Mouse (Mus musculus) kidney, embryonic 16.5 days (tissue): ENCODE measurements around the gene Homer1. TPM values are rescaled to one million over a fixed set of nuclear protein-coding genes. Genes with fewer than 3 reads are reported as not detected.
A peak's percentile ranks its signal among the peaks of the same experiment; 100 is the strongest.

ENCODE experiments used
- ATAC-seq: fragments of 200-750 bp; cut with Nextera tagmentation; 2 replicates; pipeline ENCODE4 v1.8.0; 2017; ENCODE audit warnings: moderate TSS enrichment; ENCODE audit not compliant: low FRiP score, low TSS enrichment
- H3K27ac ChIP-seq: fragments of 300-500 bp; sonication (generic); 2 replicates; pipeline ENCODE4 v1.5.1; 2014; ENCODE audit warnings: low read length
- H3K27me3 ChIP-seq: fragments of 300-500 bp; sonication (generic); 2 replicates; pipeline ENCODE4 v1.6.1; 2014; ENCODE audit warnings: low read length, control low read depth, mixed read lengths; ENCODE audit not compliant: insufficient read depth
- H3K36me3 ChIP-seq: fragments of 300-500 bp; sonication (generic); 2 replicates; pipeline ENCODE4 v1.6.1; 2014; ENCODE audit warnings: low read length, control low read depth, mixed read lengths; ENCODE audit not compliant: insufficient read depth
- H3K4me1 ChIP-seq: fragments of 300-500 bp; sonication (generic); 2 replicates; pipeline ENCODE4 v1.6.1; 2014; ENCODE audit warnings: low read length, control low read depth, mixed read lengths; ENCODE audit not compliant: insufficient read depth
- H3K4me2 ChIP-seq: fragments of 300-500 bp; sonication (generic); replicated peaks from 2 replicates; pipeline ENCODE4 v1.6.1; 2014; ENCODE audit warnings: low read depth, low read length
- H3K4me3 ChIP-seq: fragments of 300-500 bp; sonication (generic); 2 replicates; pipeline ENCODE4 v1.5.1; 2014; ENCODE audit warnings: mild to moderate bottlenecking, low read length
- H3K9ac ChIP-seq: fragments of 300-500 bp; sonication (generic); replicated peaks from 2 replicates; pipeline ENCODE4 v1.6.1; 2014; ENCODE audit warnings: low read length
- H3K9me3 ChIP-seq: fragments of 300-500 bp; sonication (generic); 2 replicates; pipeline ENCODE4 v1.6.1; 2016; ENCODE audit warnings: low read length, control low read depth
- WGBS: fragments of 180-500 bp; shearing (Covaris S2); extraction: QIAGEN DNeasy Blood & Tissue Kit; methylation state at CpG from one replicate; pipeline ENCODE4 v1.1.7; 2014; 5-methylcytosine and 5-hydroxymethylcytosine counted together
- polyA plus RNA-seq: library from polyadenylated mRNA; unstranded; fragments of >200 nt; fragmentation: Nextera tagmentation; extraction: Ambion mirVana; gene quantifications from 2 replicates; pipeline ENCODE4 v1.2.1, GENCODE M21; 2015

The Homer1 gene
- polyA plus RNA-seq: 3.2 and 4.5 TPM in 2 replicates

GRCm38 (mm10) chr13:93299316-93299715, at the start of gene Homer1:
Homer1 (plus strand) TSS chr13:93299635.
- no peak within 1 kb of the TSS for H3K4me3 ChIP-seq
- H3K27me3 ChIP-seq: no peaks in the 10 kb centered on the region
- no peak within 1 kb of the TSS for H3K27ac ChIP-seq
- no peak for ATAC-seq
- H3K9me3 ChIP-seq: no peaks in the 10 kb centered on the region
- no peak within 1 kb of the TSS for H3K4me2 ChIP-seq
- WGBS: 83% methylated on average over 5 of the region's 5 CpGs
- no peak within 1 kb of the TSS for H3K9ac ChIP-seq
- peaks cover 5% of the 10 kb centered on the region; the same call in 1 of the 2 replicates for H3K4me1 ChIP-seq
- no peaks in the 10 kb centered on the region for H3K36me3 ChIP-seq

DNA sequence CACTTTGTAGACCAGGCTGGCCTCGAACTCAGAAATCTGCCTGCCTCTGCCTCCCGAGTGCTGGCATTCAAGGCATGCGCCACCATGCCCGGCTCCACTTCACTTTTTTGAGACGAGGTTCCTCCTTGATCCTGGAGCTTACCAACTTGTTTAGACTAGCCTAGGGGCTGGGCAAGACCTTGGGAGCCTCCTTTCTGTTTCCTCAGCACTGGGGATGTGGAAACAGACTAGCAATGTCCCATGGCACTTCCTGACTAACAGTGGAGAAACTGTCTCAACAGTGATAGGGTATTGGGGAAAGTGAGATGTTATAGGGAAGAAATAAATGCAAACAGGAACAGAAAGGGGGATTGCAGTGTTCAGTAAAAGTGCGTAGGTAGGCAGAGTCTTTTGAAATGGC, 47.7 kb upstream of the Homer1 start:
- H3K4me2 ChIP-seq: no peak overlapping the region
- H3K4me3 ChIP-seq: no peak overlapping the region
- no peak overlapping the region for H3K9ac ChIP-seq
- H3K27me3 ChIP-seq: no peaks in the 10 kb centered on the region
- H3K4me1 ChIP-seq: no peaks in the 10 kb centered on the region
- WGBS: 81% methylated on average over 6 of the region's 6 CpGs
- ATAC-seq: no peak
- no peaks in the 10 kb centered on the region for H3K9me3 ChIP-seq
- no peak overlapping the region for H3K27ac ChIP-seq
- no peaks in the 10 kb centered on the region for H3K36me3 ChIP-seq

- no peak overlapping the region for H3K9ac ChIP-seq
- no peaks in the 10 kb centered on the region for H3K9me3 ChIP-seq
- H3K4me3 ChIP-seq: no peak overlapping the region
- 76% methylated on average over 10 of the region's 10 CpGs for WGBS
- H3K27me3 ChIP-seq: no peaks in the 10 kb centered on the region
- no peaks in the 10 kb centered on the region for H3K36me3 ChIP-seq
- no peak for ATAC-seq
- H3K27ac ChIP-seq: no peak overlapping the region
- H3K4me2 ChIP-seq: no peak overlapping the region
- no peaks in the 10 kb centered on the region for H3K4me1 ChIP-seq
Observed at GRCm38 (mm10) chr13:93252175-93252574, 47.3 kb upstream of the Homer1 start.

GRCm38 (mm10) chr13:93252941-93253340, 46.5 kb upstream of the Homer1 start:
- H3K4me3 ChIP-seq: no peak overlapping the region
- no peaks in the 10 kb centered on the region for H3K36me3 ChIP-seq
- no peaks in the 10 kb centered on the region for H3K9me3 ChIP-seq
- no peaks in the 10 kb centered on the region for H3K27me3 ChIP-seq
- no peak for ATAC-seq
- H3K4me2 ChIP-seq: no peak overlapping the region
- WGBS: 69% methylated on average over 5 of the region's 5 CpGs
- H3K9ac ChIP-seq: no peak overlapping the region
- H3K4me1 ChIP-seq: no peaks in the 10 kb centered on the region
- H3K27ac ChIP-seq: no peak overlapping the region

- WGBS: 79% methylated on average over 2 of the region's 2 CpGs
- no peaks in the 10 kb centered on the region for H3K9me3 ChIP-seq
- no peaks in the 10 kb centered on the region for H3K36me3 ChIP-seq
- no peak overlapping the region for H3K9ac ChIP-seq
- H3K4me2 ChIP-seq: no peak overlapping the region
- ATAC-seq: no peak
- no peak overlapping the region for H3K4me3 ChIP-seq
- no peak overlapping the region for H3K27ac ChIP-seq
- no peaks in the 10 kb centered on the region for H3K4me1 ChIP-seq
- no peaks in the 10 kb centered on the region for H3K27me3 ChIP-seq
Observed at GRCm38 (mm10) chr13:93267151-93267550, 32.3 kb upstream of the Homer1 start.

- H3K4me3 ChIP-seq: no peak overlapping the region
- no peak overlapping the region for H3K4me2 ChIP-seq
- 91% methylated on average over 5 of the region's 5 CpGs for WGBS
- ATAC-seq: no peak
- no peak overlapping the region for H3K27ac ChIP-seq
- H3K9me3 ChIP-seq: no peaks in the 10 kb centered on the region
- H3K4me1 ChIP-seq: peaks cover 7% of the 10 kb centered on the region
- H3K9ac ChIP-seq: no peak overlapping the region
- no peaks in the 10 kb centered on the region for H3K36me3 ChIP-seq
- no peaks in the 10 kb centered on the region for H3K27me3 ChIP-seq
Observed at GRCm38 (mm10) chr13:93300581-93300980, 1.1 kb downstream of the Homer1 start.

DNA sequence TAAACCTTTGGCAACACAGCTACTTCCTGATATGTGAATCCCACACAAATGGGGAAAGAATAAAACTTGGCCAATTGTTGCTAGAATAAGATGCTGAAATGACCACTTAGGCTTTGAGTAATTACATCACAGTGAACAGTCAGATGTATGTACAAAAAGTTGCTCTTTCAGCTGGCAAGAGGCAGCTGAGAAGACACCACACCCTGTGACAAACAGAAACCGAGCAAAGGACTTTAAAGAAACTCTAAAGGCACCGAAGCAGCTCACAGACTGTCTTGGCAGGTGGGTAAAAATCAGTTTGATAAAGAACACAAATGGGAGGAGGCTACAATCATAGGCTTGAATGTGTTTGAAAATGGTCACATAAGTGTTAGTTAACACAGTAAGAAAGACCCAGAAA, 1.6 kb downstream of the Homer1 start:
- ATAC-seq: no peak
- Histone ChIP-seq H3K27me3 (no peaks in the 10 kb centered on the region), H3K36me3 (no peaks in the 10 kb centered on the region), H3K27ac (no peak overlapping the region), H3K4me2 (no peak overlapping the region), H3K4me3 (no peak overlapping the region), H3K4me1 (peaks cover 11% of the 10 kb centered on the region), H3K9me3 (no peaks in the 10 kb centered on the region), H3K9ac (no peak overlapping the region)
- 86% methylated on average over 2 of the region's 2 CpGs for WGBS

- whole genome bisulfite sequencing: 11% methylated on average over 19 of the region's 19 CpGs
- peak; percentile 80 for ATAC-seq
Observed at GRCm38 (mm10) chr13:93302846-93303562, 3.6 kb downstream of the Homer1 start.

GRCm38 (mm10) chr13:93303563-93304250, 4.3 kb downstream of the Homer1 start:
- Histone ChIP-seq H3K27ac (peak overlapping the region; percentile 95), H3K9ac (peak overlapping the region; percentile 95), H3K27me3 (no peaks in the 10 kb centered on the region), H3K4me3 (peak overlapping the region; percentile 87), H3K9me3 (no peaks in the 10 kb centered on the region), H3K4me2 (peak overlapping the region; percentile 85), H3K4me1 (peaks cover 28% of the 10 kb centered on the region), H3K36me3 (no peaks in the 10 kb centered on the region)
- peak; percentile 98 for ATAC-seq
- WGBS: 0% methylated on average over 40 of the region's 90 CpGs

More at GRCm38 (mm10) chr13:93302846-93303562, 3.6 kb downstream of the Homer1 start:
- peaks cover 24% of the 10 kb centered on the region for H3K4me1 ChIP-seq
- H3K9ac ChIP-seq: peak overlapping the region; percentile 95
- H3K27ac ChIP-seq: peak overlapping the region; percentile 95
- peak overlapping the region; percentile 85 for H3K4me2 ChIP-seq
- no peaks in the 10 kb centered on the region for H3K27me3 ChIP-seq
- H3K36me3 ChIP-seq: no peaks in the 10 kb centered on the region
- H3K4me3 ChIP-seq: peak overlapping the region; percentile 87
- H3K9me3 ChIP-seq: no peaks in the 10 kb centered on the region
